Mouse (Mus musculus): ENCODE results near the gene Lsm14a. TPM values are rescaled to one million over a fixed set of nuclear protein-coding genes. Genes with fewer than 3 reads are reported as not detected.

Gene Lsm14a
- total and polyA plus RNA-seq, 2 experiments from 2014 or later, result 39.0 to 41.8 TPM

GRCm38 (mm10) chr7:34388445-34389276, 4.5 kb downstream of the Lsm14a start:
- ATAC-seq (ENCODE audit: low FRiP score) (peak; percentile 59; the same call in 1 of the 2 replicates), DNase-seq (ENCODE audit: low spot score) (peak; percentile 31)
- H3K36me3 ChIP-seq (ENCODE audit: insufficient read depth, low read length), result no peaks in the 10 kb centered on the region
- peak overlapping the region; percentile 86 for H3K9ac ChIP-seq (replicated peaks; ENCODE audit: low read length, poor library complexity, severe bottlenecking)
- H3K27me3 ChIP-seq (ENCODE audit: insufficient read depth, low read length), result no peaks in the 10 kb centered on the region
- H3K9me3 ChIP-seq (ENCODE audit: low read length), result no peaks in the 10 kb centered on the region
- TF ChIP-seq CTCF (IDR thresholded peaks at IDR 0.05), result no peak
- peak overlapping the region; percentile 98 for H3K27ac ChIP-seq (ENCODE audit: low read depth, low read length)
- under 1% methylated on average over 63 of the region's 64 CpGs for WGBS
- peak overlapping the region; percentile 85 for H3K4me2 ChIP-seq (ENCODE audit: low read depth, low read length, poor library complexity, severe bottlenecking)
- H3K4me3 ChIP-seq (ENCODE audit: low read depth, low read length), result peak overlapping the region; percentile 64
- H3K4me1 ChIP-seq (ENCODE audit: insufficient read depth, low read length), result peaks cover 24% of the 10 kb centered on the region

DNA sequence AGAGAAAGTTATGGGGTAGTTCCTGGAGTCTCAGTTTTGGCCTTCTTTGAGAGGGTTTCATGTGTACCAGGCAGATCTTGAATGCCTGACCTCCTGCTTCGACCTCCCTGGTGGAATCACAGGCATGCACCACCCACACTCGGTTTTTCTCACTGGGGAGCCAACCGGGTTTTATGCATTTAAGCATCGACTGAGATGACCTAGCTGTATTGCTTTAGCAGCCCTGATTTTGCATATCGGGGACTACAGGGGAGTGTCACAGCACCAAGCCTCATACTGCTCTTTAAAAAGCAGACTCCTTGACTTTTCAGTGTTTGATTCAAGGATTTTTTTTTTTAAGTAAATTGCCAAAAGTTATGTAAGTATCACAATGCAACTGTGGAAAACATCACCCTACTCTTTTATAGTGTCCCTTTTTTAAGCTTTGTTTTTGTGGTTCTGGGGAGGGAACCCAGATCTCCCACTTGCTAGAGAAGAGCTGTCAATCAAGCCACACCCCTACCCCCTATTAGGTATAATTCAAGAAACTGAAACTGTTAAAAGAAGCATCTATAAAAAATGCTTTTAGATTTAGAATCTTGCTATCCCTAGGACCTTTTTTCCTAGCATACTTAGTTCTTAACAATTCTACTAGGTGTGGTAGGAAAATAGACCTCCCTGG, 5.2 kb downstream of the Lsm14a start:
- Histone ChIP-seq H3K4me3 (ENCODE audit: low read depth, low read length) (peak overlapping the region; percentile 64), H3K9ac (replicated peaks; ENCODE audit: low read length, poor library complexity, severe bottlenecking) (peak overlapping the region; percentile 86), H3K27me3 (ENCODE audit: insufficient read depth, low read length) (no peaks in the 10 kb centered on the region), H3K27ac (ENCODE audit: low read depth, low read length) (no peak overlapping the region), H3K9me3 (ENCODE audit: low read length) (no peaks in the 10 kb centered on the region), H3K4me1 (ENCODE audit: insufficient read depth, low read length) (peaks cover 24% of the 10 kb centered on the region), H3K4me2 (ENCODE audit: low read depth, low read length, poor library complexity, severe bottlenecking) (peak overlapping the region; percentile 85), H3K36me3 (ENCODE audit: insufficient read depth, low read length) (no peaks in the 10 kb centered on the region)
- ATAC-seq (ENCODE audit: low FRiP score) (no peak), DNase-seq (ENCODE audit: low spot score) (no peak)
- TF ChIP-seq CTCF (IDR thresholded peaks at IDR 0.05), result no peak
- 2% methylated on average over 5 of the region's 5 CpGs for WGBS

- no peaks in the 10 kb centered on the region for H3K36me3 ChIP-seq (ENCODE audit: insufficient read depth, low read length)
- peaks cover 13% of the 10 kb centered on the region; the same call in 1 of the 2 replicates for H3K4me1 ChIP-seq (ENCODE audit: insufficient read depth, low read length)
- DNase-seq (ENCODE audit: low spot score) (no peak), ATAC-seq (ENCODE audit: low FRiP score) (no peak)
- no peak overlapping the region for H3K4me2 ChIP-seq (ENCODE audit: low read depth, low read length, poor library complexity, severe bottlenecking)
- 75% methylated on average over 1 of the region's 1 CpGs for WGBS
- TF ChIP-seq CTCF (IDR thresholded peaks at IDR 0.05), result no peak
- no peaks in the 10 kb centered on the region for H3K27me3 ChIP-seq (ENCODE audit: insufficient read depth, low read length)
- H3K9ac ChIP-seq (replicated peaks; ENCODE audit: low read length, poor library complexity, severe bottlenecking), result no peak overlapping the region
- H3K27ac ChIP-seq (ENCODE audit: low read depth, low read length), result no peak overlapping the region
- H3K9me3 ChIP-seq (ENCODE audit: low read length), result no peaks in the 10 kb centered on the region
- H3K4me3 ChIP-seq (ENCODE audit: low read depth, low read length), result no peak overlapping the region
Measured at GRCm38 (mm10) chr7:34382803-34383202, 10.3 kb downstream of the Lsm14a start.

DNA sequence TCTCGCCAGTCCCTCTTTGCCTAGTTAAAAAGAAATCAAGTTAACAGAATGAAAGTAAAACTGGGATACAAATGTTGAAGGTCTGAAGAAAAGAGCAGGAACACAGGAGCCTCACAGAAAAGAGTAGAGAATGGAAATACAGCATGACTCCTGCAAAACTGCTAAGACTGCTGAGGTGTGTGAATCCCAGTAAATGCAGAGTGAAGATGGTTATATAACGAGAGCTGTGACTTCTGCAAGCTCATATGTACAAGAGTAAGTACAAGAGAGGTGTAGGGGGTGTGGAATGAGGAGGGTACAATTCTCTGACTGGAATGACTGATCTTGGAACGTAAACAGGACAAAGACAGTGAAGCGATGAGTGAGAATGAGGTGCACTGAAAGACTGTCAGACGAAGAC, 11.4 kb downstream of the Lsm14a start:
- Histone ChIP-seq H3K9ac (replicated peaks; ENCODE audit: low read length, poor library complexity, severe bottlenecking) (no peak overlapping the region), H3K9me3 (ENCODE audit: low read length) (no peaks in the 10 kb centered on the region), H3K36me3 (ENCODE audit: insufficient read depth, low read length) (no peaks in the 10 kb centered on the region), H3K4me1 (ENCODE audit: insufficient read depth, low read length) (peaks cover 5% of the 10 kb centered on the region; the same call in 1 of the 2 replicates), H3K4me3 (ENCODE audit: low read depth, low read length) (no peak overlapping the region), H3K4me2 (ENCODE audit: low read depth, low read length, poor library complexity, severe bottlenecking) (no peak overlapping the region), H3K27ac (ENCODE audit: low read depth, low read length) (no peak overlapping the region), H3K27me3 (ENCODE audit: insufficient read depth, low read length) (no peaks in the 10 kb centered on the region)
- WGBS, result 81% methylated on average over 5 of the region's 5 CpGs
- DNase-seq (ENCODE audit: low spot score), result no peak
- ATAC-seq (ENCODE audit: low FRiP score), result no peak
- no peak for TF ChIP-seq CTCF (IDR thresholded peaks at IDR 0.05)

DNA sequence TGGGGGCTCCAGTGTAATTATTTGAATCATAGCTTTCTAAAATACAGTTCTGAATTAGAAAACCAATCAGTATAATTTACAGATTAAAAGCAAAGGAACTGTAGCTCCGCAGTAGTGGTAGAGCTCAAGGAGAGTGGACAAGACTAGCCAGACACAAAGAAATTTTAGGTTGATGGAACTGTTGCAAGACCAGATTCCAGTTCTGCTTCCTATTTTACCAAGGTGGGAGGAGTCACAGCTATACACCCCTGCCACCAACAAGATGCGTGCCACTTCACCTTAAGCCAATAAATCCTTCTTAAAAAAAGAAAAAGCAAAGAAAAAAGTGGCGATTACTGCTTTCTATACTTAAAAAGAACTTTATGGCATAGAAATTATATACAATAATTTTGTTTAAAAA, 12.8 kb downstream of the Lsm14a start:
- H3K4me3 ChIP-seq (ENCODE audit: low read depth, low read length), result no peak overlapping the region
- H3K4me2 ChIP-seq (ENCODE audit: low read depth, low read length, poor library complexity, severe bottlenecking), result no peak overlapping the region
- ATAC-seq (ENCODE audit: low FRiP score), result no peak
- H3K9ac ChIP-seq (replicated peaks; ENCODE audit: low read length, poor library complexity, severe bottlenecking), result no peak overlapping the region
- 94% methylated on average over 3 of the region's 3 CpGs for WGBS
- TF ChIP-seq CTCF (IDR thresholded peaks at IDR 0.05), result no peak
- no peaks in the 10 kb centered on the region for H3K27me3 ChIP-seq (ENCODE audit: insufficient read depth, low read length)
- no peaks in the 10 kb centered on the region for H3K36me3 ChIP-seq (ENCODE audit: insufficient read depth, low read length)
- H3K27ac ChIP-seq (ENCODE audit: low read depth, low read length), result no peak overlapping the region
- DNase-seq (ENCODE audit: low spot score), result no peak
- H3K9me3 ChIP-seq (ENCODE audit: low read length), result no peaks in the 10 kb centered on the region
- H3K4me1 ChIP-seq (ENCODE audit: insufficient read depth, low read length), result no peaks in the 10 kb centered on the region

DNA sequence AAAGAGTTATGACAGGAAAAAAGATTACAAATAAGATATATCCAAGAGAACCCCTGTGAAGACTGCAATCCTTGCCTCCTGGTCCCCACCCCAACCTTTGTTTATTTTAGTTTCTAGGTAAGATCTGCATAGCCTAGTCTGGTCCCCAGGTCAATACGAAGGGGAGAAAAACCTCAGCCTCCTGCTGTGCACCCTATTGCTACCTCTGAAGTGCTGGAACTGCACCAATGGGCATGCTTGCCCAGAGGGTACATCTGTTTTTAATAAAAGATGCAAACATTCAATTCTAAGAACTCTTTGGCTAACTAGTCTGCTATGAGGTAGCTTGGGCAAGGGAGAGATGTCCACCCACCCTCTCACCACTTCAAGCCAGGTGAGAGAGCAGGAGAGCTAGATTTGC, 19.2 kb downstream of the Lsm14a start:
- H3K9ac ChIP-seq (replicated peaks; ENCODE audit: low read length, poor library complexity, severe bottlenecking), result no peak overlapping the region
- TF ChIP-seq CTCF (IDR thresholded peaks at IDR 0.05), result no peak
- H3K4me3 ChIP-seq (ENCODE audit: low read depth, low read length), result no peak overlapping the region
- ATAC-seq (ENCODE audit: low FRiP score), result no peak
- 100% methylated on average over 1 of the region's 1 CpGs for WGBS
- no peak overlapping the region for H3K27ac ChIP-seq (ENCODE audit: low read depth, low read length)
- H3K9me3 ChIP-seq (ENCODE audit: low read length), result no peaks in the 10 kb centered on the region
- no peak overlapping the region for H3K4me2 ChIP-seq (ENCODE audit: low read depth, low read length, poor library complexity, severe bottlenecking)
- H3K36me3 ChIP-seq (ENCODE audit: insufficient read depth, low read length), result peaks cover 13% of the 10 kb centered on the region
- no peaks in the 10 kb centered on the region for H3K27me3 ChIP-seq (ENCODE audit: insufficient read depth, low read length)
- H3K4me1 ChIP-seq (ENCODE audit: insufficient read depth, low read length), result no peaks in the 10 kb centered on the region
- DNase-seq (ENCODE audit: low spot score), result no peak
